Mouse (Mus musculus): ENCODE measurements at regions not wholly inside any gene's neighbourhood (a gene's known extent, or its start where the extent isn't known, plus 50 kb on each side); places are given as distances from the start of the nearest gene placed in this dataset.

DNA sequence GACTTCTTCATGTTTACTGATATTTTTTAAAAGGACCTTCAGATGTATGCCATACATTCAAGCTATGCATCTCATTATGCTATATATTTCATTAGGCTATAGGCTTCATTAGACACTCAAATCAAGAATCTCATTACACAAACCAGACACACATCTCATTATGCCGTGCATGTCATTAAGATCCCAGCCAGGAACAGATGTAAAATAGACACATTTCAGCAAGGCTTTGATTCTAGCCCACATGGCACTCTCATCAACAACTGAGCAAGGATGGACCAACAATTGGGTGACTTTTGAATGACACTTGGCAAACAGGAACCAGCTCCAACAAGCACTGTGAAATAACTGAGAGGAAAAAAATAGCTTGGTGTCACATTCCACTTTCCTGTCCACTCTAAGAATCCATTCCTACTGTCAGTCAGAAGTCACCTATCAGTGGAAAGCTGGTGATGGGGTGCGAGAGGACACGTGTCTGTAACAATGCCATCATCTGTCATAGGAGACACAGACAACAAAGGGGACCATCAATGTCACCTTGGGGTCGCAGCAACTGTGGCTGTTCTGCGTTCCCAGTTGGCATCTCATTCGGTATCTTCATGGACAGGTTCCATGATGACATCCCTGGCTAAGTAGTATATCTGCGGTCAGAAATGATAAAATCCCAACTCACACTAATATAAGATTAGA, 466.0 kb downstream of the Epha4 start:
- DNase-seq (ENCODE audit: low read depth): no peak

DNA sequence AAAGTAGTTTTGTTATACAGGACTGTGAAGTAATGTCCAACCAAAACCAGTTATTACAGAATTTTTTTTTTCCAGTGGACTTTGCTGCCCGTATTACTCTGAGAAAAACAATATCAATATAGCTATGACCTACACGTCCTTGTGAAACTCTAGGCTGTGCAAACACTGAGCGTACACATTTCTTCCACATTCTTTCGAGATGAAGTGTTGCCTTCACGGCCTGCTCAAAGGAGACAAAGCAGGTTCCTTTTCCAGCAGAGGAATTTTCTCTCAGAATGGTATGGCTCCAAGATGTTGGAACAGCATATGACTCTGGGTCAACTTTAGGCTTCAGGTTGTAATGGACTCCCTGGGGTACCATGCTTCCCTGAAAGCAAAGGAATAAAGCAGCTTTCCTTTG, 463.6 kb downstream of the Epha4 start:
- DNase-seq (ENCODE audit: low read depth): no peak

DNA sequence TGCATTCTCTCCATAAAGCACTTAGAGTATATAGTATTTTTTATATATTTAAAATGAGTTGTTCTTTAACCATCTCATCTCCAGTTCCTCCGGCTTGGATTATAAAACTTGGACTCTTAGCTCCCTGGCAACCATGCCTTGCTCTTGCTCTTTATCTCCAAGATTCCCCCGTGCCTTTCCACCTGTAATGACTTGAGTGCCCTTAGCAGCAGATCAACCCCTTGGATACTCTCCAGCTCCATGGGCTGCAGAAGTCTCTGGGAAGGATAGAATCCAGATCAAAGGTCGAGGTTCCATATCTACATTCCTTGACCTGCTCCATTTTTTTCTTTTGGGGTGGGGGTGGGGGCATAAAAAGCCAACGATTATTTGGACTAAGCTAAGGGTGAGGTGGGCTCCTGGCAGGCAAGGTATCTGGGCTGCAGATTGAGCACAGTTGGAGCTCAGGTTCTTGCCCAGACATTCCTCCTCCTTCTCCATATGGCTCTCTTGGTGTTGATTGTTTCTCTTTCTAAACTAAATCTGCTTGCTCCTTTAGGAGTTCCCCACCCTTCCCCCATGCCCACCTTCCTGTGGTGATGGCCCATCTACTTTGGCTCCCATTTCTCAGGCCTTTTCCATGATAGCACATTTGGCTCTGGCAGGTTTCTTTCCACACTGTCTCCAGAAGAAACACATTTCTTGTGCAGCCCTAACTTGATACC, 460.9 kb downstream of the Epha4 start:
- no peak for DNase-seq (ENCODE audit: low read depth)

DNA sequence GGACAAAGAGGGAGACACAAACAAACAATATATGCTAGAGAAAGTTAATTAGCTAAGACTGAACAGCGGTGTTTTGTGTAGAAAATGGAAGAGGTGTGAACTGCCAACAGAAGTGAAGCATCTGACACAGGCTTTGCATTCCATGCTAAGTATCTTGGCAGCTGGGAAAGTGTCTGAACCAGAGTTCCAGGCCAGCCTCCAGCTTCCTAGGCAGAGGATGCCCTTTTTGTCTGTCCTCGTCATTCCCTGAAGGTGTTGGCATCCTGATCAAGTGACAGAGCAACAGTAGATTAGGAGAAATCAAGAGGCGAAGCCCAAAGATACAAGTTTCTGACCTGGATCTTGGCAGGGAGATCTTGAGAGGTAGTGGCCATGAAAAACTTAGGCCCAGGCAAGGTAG, 452.4 kb downstream of the Epha4 start:
- no peak for DNase-seq (ENCODE audit: low read depth)

DNA sequence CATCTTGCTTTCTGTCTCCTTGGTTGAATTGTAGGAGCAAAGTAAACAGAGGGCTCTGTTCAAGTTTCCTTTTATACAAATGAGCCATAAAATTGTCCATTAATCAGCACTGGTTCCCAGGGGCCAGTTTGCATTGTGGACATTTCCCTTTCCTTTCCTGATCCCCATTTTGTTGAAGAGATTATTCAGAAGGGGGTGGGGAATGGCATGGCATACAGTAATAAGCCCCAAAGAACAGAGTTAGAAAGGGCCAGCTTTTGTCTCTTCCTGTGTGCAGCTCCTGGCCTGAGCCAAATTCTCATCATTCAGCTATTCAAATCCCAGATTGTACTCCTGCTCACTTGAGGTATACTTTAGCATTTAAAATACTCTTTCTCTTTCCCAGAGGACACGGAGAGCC, 441.8 kb downstream of the Epha4 start:
- no peak for DNase-seq (ENCODE audit: low read depth)

DNA sequence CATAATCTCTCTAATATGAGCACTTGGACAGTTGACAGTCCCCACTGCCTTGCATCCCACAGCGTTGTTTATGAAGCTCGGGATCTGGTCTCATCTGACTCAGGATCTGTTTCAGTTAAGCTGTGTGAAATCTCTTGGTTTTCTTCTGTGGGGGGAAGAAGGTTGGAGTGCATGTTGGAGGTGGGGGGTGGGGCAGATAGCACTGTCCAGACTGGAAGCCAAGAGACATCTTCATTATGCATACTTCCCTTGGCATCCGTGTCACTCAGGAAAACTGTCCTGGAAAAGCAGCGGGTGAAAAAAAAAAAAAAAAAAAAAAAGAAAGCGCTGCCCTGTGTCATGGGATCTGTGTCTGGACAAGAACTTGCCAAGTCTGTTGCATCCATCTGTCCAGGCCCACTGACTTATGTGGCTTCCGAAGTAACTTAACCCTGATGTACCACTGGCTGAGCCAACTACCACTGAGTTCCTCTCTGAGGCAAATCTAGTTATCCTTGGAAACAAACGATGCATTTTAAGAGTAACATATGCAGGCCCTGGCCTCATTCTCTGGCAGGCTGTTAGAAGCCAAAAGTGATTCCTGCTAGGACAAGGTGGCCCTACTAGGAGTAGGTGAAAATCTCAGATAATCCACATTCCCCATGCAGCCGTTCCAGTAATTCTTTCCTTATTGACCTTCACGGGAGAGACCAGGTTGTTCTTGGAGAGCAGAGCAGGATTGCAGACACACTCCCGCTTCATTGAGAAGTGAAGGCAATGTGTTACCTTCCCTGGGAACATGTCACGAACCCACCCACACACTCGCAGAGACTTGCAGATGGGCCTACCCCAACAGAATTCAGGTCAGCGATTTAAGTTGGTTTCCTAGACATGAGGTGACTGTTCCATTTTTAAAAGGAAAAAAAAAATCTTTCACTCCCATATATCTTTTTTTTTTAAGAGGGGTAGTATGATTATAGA, 439.7 kb downstream of the Epha4 start:
- DNase-seq (ENCODE audit: low read depth): no peak

DNA sequence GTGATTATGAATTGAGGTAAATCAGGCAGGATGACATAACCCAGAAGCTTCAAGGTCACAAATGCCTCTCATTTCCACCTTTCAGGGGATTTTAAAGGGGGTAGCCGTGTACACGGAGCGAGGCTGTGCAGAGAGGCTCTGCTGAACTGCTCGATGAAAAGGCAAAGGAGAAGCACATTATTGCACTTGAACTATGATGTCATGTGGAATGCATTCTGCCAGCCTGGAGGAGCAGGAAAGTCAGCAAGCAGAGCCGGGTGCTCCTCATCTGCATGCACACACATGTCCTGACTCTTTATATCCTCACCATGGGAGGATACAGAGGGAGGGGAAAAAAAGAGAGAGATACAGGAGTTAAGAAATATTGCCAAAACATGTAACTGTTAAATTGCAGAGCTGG, 434.1 kb downstream of the Epha4 start:
- DNase-seq (ENCODE audit: low read depth): no peak

DNA sequence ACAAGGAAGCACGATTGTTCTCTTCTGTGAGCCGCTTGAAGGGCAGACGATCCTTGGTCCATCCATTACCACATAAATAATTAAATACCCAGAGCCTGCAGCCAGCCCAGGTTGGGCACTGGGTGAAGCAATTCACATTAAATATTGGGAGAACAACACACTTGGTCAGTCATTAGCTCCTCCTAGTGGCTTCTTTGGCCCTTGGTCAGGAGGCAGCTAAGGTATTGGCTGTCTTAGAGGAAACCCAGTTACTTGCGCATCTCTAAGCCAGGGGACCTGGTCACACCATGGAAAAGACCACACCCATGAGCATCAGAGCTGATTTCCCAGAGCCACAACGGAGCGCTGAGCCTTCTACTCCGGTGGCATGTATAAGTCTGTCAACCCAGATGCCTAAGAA, 433.2 kb downstream of the Epha4 start:
- DNase-seq (ENCODE audit: low read depth): peak; percentile 30

DNA sequence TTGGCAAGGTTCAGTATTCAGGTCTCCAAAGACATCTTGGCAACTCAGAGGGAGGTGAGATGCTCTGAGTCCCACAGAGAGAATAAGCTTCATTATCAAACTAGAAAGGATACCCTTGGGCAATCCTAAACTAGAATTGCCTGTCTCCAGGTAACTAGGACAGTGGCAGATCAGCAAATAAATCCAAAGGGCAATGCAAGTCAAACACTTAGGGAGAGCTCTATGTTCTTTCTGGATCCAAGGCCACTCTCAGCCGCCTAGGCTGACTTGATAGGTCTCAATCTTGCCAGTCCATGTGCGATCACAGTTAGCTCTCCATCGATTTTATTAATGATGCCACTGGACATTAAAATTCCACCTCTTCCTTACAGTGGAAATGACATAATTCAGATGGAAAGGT, 432.5 kb downstream of the Epha4 start:
- DNase-seq (ENCODE audit: low read depth): no peak

DNA sequence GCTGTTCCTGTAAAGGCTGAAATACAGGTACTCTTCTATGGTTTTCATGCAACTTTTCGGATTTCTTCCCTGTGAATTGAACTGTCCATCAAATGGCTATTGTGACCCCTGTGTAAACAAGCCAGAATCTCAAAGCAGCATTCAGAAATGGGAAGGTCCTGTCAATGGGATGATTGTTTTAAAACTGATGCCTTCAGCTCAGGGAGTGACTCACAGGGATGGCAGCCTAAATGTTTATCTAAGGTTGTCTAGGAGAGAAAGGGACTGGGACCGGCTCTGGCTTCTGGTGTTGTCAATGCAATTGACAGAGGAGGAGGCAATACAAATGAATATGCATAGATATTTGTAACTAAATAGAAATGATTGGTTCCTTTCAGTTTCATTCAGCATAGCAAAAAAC, 421.3 kb downstream of the Epha4 start:
- DNase-seq (ENCODE audit: low read depth): no peak

DNA sequence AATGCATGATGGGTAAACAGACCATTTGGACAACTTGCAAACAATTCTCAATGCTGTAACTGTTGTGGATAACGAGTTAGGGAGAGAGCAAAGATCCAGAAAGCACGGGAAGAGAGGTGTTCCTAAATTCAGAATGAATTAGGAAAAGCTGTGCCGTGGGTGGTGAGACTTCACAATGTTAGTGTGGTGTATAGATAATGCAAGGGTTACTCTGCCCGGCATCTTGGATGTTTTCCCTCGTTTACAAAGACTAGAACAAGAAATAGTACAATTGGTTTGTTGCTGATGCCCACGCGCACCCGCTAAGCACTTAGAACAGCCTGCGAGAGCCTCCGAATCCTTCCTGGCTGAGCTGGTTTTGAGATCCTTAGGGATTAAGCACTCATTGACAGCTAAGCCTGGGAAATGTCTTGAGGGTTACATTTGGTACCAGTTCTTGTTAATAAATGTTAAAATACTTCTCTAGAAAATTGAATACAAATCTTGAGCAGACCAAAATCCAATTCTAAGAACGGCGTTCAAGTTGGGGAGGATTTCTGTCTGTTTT, 413.1 kb downstream of the Epha4 start:
- DNase-seq (ENCODE audit: low read depth): no peak

DNA sequence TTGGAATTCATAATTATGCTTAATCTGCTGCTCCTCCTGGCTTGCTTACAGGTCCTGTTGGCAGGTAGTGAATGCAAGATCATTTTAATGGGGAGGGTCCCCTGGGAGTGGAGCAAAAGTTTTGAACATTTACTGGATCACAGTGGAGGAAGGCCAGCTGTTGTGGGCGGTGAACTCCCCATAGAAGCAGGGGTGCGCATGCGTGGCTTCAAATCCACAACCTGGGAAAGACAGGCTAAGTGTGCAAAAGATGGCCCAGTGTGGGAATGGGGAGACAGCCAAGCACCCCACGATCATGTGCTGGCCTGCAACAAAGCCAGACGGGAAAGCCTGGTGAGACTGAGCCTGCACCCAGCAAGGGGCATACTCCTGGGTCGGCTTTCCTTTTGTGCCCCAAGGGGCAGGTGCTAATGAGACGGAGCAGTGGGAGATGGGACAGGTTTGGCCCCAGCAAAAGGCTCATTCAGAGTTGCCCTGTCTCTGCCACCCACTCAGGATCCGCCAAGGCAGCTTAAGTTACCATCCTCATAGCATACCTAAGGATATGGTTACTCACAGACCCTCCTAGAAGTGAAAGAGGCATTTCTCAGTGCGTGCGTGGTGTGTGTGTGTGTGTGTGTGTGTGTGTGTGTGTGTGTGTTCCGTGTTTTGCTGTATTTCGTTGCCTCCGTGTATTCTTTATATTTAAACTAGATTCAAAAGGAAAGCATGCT, 412.3 kb downstream of the Epha4 start:
- no peak for DNase-seq (ENCODE audit: low read depth)

DNA sequence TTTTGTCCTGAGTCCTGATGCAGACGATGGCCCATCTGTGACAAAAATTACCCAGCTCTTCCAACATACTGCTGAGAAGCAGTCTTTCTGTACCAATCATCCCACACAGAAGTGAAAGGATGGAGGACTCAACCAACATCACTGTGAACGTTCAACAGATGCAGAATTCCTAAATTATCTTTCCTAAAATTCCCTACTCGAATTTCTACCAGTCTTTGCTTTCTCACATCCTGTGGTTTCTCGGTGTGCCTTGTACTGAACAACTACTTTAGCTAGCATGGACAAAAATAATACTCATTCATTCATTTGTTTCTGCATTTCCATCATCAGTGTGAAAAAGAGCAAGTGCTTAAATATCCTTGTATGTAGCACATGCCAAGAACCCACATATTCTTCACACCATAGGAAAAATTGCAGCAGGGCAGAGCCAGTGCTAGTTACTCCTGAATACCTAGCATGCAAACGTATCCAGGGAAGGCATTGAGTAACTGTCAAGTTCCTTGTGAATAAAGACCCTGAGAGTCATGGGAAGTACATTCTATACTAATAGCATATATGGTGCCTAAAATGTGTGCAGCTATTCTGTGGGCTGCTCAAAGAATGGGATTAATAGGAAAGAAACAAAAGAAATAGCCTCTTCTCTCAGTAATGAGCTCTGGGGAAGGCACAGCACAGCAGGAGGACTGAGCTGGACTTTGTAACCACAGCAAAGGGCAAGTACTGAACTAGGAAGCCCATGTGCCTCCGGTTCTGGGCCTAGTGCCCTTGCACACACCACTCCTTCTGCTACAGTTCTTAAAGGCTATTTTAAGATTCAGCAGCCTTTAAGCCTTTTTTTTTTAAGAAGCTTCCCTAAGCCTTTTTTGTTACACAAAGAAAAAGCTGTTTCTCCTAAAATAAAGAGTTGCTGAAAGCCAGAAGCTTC, 404.8 kb downstream of the Epha4 start:
- no peak for DNase-seq (ENCODE audit: low read depth)

DNA sequence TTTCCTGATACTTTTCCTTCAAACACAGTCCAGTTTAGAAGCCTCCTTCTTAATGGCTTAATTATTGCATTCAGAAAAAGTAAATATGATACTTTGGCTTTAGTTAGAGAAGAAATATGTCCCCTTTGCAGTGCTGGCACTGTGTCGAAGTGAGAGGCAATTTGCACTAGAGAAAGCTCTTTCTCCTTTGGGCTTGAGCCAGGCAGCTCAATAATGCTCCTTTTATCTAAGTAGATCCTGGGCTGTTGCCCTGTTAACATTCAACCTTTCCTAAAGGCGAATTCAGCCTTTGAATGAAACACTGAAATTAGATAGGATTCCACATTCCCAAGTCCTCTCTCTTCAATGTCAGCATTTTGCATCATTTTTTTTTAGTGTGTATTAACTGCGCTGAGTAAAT, 386.5 kb downstream of the Epha4 start:
- DNase-seq (ENCODE audit: low read depth): no peak

DNA sequence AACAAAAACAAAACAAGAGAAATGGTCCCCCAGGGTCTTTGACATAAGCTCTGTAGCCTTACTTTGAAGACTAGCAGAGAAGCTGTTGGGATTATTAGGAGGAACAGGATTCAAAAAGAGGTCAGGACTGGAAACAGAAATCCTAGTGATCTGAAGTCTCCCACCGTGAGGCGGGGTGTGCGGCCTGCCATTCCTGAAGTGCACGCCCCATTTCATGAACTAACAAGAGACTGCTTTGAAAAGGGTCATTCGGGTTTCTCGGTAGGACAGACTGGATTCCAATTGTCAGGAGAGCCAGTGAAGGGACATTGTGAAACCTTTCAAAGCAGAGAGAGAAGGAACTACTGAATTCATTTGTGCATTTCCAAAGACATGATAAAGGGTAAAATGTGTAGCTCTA, 377.2 kb downstream of the Epha4 start:
- no peak for DNase-seq (ENCODE audit: low read depth)

DNA sequence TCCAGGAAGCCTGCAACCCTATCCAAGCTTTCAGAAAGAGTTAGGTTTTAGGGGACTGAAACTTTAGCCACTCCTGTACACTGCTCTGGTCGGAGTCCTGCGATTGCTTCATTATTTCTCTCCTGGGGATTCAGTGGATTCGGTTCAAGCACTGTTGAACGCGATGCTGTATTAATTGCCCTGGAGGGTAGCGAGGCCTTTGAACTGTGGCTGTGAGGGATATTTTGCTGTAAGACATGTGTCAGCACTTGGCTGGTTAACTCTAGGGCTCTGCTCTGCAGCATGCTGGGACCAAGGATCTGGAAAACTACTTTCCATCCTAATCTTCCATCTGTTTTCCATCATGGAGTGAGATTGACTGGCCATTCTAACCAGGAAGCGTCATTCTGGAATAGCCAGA, 374.0 kb downstream of the Epha4 start:
- peak; percentile 9 for DNase-seq (ENCODE audit: low read depth)

DNA sequence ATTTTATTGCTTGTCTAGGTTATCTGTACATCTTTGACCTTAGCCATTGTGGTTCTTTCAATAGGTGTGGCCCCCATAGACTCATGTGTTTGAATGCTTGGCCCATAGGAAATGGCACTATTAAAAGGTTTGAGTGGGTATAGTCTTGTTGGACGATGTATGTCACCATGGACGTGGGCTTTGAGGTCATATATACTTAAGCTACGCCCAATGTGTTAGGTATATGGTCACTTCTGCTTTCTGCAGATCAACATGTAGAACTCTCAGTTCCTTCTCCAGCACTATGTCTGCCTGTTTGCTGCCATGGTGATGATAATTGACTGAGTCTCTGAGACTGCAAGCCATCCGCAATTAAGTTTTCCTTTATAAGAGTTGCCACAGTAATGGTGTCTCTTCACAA, 366.8 kb downstream of the Epha4 start:
- no peak for DNase-seq (ENCODE audit: low read depth)

DNA sequence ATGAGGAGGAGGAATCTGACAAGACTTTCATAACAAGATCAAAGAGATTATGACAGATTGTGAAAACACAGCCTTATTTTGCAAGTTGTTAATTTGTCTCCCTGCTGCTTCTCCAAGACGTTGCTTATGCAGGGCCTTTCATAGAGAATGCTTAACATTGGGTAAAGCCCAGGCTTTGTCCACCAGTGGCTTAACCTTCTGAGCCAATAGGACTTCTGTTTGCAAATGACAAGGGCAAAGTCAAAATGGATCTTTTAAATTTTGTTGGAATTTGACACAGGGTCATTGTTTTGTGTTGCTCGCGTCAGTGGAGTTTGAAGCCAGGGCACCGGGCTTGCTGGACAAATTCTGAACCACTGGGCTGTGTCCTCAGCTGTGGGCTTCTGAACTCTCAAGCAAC, 346.6 kb downstream of the Epha4 start:
- DNase-seq (ENCODE audit: low read depth): no peak

DNA sequence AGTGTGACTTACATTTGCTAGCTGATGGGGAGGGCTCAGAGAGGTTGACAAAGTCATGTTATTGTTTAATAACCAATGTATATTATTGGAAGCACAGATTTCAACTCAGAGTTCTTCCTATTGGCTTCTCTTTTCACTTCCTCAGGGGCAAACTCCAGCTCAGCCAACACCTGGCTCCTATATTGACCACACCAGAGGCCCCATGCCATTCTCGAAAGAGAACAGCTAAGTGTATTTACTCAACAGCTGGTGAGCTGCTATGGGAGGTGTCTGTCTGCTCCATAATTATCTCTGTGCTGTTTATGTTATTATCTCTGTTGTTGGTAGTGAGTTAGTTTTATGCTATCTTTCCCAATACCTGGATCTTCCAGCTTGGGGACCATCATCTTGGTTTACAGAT, 342.4 kb downstream of the Epha4 start:
- DNase-seq (ENCODE audit: low read depth): no peak

DNA sequence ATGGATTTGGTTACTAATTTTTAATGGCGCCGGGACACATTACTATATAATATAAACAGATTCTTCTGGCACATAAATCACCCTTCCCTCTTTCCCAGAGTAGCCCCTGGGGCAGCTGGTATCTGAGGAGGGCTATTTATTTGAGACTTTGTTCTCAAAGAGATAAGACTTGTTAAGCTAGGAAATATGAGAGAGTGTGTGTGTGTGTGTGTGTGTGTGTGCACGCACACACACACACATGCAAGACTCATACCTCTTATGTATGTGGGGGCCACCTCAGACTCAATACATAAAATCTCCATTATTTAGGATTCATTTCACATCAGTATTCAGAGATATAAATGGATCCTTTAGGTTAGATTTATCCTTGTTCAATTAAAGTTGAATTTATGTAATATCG, 340.1 kb downstream of the Epha4 start:
- DNase-seq (ENCODE audit: low read depth): no peak

DNA sequence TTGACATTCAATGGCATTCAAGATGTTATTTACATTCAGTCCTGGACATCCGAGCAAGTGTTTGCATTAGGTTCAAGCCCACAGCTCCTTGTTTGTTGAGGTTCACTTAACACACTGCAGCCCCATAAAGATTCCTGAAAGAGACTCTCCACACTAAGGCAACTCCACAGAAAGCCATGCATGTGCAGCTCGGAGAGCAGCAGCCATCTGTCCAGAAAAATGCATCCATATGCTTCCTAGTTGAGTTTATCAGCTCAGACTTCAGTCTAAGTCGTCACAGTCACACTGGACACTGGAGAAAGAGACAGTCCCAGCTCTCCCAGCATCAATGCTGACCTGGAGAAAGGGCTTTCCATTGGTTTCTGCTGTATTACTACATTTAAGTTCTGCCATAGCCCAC, 339.7 kb downstream of the Epha4 start:
- no peak for DNase-seq (ENCODE audit: low read depth)
